Mouse (Mus musculus): ENCODE data around the gene Abtb2. TPM values are rescaled to one million over a fixed set of nuclear protein-coding genes. Genes with fewer than 3 reads are reported as not detected.

The Abtb2 gene
- polyA plus RNA-seq, 1 experiment = 2.2 TPM

DNA sequence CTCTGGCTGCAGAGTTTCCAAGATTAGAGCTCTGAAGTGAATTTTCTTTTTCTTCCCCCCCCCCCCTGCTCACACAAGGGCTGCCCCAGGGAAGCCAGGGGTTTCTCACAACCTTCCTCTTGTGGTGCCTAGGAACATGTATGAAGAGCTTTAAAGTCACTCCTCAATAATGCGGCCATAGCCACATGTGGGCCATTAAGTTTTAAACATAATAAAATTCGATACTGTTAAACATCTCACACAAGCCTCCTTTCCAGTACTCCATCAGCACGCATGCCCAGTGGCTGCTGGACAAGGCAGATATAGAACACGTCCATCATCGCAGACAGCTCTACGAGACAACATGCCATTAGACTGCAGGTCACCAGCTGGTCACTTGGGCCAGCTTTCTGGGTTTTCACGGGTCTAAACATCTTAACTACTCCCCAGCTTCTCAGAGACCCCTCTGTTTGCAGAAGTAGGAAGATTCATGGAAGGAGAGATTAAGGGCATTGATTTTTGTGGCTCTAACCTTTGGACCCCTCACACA, 15.3 kb downstream of the Abtb2 start:
- 61% methylated on average over 7 of the region's 7 CpGs for WGBS
- no peak for DNase-seq (ENCODE audit: low read depth, low spot score)

DNA sequence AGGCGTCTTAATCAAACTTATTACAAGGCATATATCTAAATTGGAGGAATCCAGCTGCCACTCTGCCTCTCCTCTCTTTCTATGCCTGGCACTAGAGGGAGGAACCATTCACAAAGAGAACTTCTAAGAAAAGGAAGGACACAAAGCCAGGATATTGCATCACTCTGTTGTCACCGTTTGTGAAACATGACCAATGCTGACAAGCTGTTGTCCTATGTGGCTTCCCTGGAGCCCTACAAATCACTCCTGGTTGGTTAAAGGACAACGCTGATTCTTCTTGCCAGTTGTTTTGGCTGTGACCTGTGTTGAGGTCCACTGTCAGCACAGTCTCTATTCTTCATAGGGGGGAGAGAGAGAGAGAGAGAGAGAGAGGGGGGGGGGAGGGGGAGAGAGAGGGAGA, 17.2 kb downstream of the Abtb2 start:
- 55% methylated on average over 3 of the region's 3 CpGs for WGBS
- DNase-seq (ENCODE audit: low read depth, low spot score) = no peak

DNA sequence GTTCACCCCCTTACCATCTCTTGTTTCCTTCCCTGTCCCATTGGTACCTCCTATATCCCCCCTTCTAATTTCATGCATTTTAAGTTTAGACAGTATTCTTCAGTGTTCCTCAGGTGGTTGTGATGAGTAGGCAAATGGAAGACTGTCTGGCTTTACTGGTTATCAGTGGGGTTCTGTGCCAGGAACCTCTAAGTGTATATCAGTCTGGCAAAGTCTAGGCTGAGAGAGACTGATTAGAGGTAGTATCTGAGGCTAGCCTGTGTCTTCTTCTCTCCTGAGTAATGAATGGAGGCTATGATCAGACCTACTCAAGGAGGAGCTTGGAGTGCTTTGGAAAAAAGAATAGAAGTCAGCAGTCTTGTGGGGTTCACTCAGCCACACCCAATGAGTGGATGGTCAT, 18.0 kb downstream of the Abtb2 start:
- no peak for DNase-seq (ENCODE audit: low read depth, low spot score)

DNA sequence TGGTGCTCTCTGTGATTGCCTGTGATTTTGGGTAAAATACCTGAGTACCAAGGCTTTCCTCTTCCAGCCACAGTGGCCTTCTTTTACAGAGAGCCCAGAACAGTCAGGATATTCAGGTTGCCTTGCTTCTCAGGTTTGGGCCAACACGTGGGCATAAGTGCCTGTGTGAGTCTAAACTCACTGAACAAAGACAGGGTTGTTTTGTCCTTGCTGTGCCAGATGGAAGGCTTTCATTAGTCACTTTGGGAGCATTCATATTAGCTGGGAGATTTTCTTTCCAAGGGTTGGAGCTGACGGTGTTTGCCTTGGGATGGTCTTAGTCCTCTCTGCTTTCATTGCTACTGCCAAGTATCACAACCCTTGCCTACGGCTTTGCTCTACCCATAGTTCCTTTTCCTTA, 20.3 kb downstream of the Abtb2 start:
- DNase-seq (ENCODE audit: low read depth, low spot score) = no peak
- WGBS = 84% methylated on average over 3 of the region's 3 CpGs

DNA sequence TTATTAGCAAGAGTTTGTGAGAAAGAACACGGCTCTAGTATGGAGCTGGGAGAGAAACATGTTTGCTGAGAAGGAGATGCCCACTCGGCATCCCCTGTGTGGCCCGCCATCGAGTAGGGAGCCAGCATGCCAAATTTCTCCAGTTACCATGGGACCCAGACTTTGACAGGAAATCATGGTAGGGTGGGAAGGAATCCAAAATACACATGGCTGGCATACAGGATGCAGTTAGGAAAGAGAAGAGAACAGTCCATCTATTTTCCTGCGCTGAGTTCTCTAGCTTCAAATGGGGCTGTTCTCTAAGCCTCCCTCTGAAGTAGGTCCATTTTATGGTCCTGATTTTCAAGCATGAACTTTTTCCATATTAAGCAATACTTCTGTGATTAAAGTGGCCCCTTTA, 22.7 kb downstream of the Abtb2 start:
- WGBS = 50% methylated on average over 5 of the region's 5 CpGs
- no peak for DNase-seq (ENCODE audit: low read depth, low spot score)

DNA sequence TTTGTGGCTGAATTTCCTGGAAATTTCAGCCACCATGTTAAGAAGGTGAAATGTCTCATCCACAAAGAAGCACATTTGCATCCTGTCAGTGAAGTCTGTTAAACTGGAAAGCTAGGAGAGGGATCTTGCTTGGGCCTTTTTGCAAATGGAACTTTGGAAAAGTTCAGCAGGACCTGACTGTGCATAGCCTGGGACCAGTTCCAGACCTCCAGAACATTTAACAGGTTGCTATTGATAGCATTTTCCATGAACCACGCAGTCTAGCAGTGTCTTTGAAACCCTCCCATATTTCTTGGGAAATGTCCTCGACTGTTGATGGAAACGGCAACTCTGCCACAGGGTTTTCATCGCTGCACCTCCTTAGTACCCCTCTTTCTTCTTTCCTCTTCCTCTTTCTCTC, 23.3 kb downstream of the Abtb2 start:
- no peak for DNase-seq (ENCODE audit: low read depth, low spot score)
- WGBS = 75% methylated on average over 4 of the region's 4 CpGs

DNA sequence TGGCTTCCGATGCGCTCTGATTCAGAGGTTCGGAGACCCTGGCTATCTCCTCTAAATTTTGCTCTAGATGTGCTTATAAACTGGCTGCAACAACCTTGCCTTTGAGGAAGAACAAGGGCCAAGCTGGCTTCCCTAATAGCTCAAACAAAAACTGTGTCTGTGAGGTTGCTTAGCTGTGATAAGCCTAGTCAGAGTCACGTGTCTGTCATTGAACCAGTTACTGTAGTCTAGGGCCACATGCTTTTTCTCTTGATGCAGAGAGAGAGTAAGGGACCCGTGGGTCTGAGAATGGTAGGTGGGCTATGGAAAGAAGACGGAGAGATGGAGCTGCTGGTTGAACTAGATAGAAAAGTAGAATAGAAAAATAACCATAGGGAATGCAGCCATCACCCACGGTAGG, 24.5 kb downstream of the Abtb2 start:
- WGBS = 87% methylated on average over 7 of the region's 7 CpGs
- no peak for DNase-seq (ENCODE audit: low read depth, low spot score)

DNA sequence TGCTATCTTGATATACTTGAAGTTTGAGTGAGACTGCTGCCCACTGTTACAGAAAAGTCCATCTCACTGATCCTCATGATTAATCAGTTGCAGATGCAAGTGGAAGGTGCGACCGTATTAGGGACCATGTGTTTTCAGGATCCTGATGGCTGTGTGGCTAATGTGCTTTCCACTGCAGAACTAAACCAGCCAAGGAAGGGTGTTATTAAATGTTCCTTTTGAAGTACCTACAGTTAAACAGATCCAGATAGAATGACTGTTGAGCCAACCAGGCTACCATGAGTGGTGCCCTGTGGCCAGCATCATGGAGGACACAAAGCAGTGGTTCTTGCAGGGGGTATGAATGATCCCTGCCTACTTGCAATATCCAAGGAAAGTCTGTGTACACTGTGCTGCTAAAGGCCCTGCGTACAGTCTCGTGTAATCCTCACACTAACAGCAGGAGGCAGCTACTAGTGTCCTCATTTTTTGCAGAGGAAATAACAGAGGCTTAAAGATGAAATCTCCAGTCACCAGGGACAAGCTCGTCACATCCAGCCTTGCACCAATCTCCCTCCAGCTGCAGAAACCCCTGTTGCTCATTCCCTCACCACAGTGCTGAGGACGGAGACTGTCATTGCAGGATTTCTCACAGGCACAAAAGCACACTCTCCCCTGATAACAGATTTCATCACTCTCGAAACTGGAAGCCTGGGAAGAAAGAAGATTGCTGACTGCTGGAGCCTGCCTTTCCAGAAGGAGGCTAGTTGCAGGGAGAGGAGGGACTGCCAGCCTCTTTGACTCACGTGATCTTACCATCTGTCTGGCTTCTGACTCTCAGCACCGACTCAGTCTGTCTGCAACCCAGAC, 25.9 kb downstream of the Abtb2 start:
- no peak for DNase-seq (ENCODE audit: low read depth, low spot score)
- 65% methylated on average over 9 of the region's 9 CpGs for WGBS

DNA sequence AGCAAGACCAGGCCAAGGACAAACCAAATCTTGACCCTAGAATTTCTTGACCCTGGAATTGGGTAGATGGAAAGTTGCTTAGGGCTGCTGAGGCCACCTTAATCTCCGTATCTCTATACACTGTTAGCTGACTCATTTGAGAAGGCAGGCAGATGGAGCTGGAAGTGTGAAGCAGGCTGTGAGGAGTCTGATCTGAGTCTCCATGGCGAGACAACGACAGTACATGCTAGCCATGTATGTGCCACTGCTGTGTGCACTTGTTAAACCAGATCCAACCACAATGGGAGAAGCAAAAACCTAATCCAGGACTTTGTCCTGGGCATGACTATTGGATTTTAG, 26.4 kb downstream of the Abtb2 start:
- 82% methylated on average over 3 of the region's 3 CpGs for WGBS
- DNase-seq (ENCODE audit: low read depth, low spot score) = no peak

DNA sequence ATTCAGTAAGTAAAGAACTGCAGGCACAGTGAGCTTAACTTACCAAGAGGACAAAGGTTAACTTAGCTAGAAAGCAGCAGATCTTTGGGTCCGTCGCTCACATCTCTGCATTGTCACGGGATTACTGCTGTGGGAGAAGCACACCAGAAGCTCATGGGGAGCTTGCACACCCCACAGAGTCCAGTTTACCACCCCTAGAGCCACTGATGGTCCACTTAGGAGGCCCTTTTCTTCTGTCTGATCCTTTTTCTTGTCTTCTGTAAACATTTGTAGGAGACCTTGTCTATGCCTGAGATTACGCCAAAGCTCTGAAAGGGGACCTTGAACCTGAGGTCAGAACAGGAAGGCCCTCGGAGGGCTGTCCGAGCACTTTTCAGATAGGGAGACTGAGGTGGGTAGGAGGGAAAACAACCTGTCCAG, 28.5 kb downstream of the Abtb2 start:
- 56% methylated on average over 6 of the region's 6 CpGs for WGBS
- DNase-seq (ENCODE audit: low read depth, low spot score) = no peak

DNA sequence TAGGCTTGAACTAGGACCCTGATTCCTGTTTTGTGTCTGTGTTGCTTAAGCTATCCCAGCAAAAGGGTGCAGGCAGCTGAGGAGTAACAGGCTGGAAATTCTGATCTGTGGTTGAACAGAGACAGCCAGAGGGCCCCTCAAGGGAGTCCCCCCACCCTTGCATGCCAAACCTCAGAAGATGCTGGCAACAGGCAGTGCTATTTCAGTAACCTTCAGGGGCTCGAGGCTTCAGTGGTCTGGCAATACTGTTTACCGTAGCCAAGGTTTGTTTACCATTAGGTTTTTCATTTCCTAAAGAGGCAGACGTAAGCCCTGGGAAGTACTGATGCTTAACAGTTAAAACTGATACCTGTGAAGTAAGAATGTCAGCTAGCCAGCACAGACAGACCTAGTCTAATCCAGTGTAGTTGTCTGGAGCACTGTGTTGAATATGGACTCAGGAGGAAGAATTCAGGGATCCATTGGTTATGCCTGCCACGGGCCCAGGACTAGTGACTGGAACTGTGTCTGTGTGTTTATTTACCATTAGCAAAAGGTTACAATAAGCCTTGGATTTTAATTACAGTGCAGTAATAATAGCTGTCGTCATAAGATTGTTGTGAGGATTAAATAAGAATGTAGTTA, 29.0 kb downstream of the Abtb2 start:
- WGBS = 62% methylated on average over 5 of the region's 5 CpGs
- DNase-seq (ENCODE audit: low read depth, low spot score) = no peak

DNA sequence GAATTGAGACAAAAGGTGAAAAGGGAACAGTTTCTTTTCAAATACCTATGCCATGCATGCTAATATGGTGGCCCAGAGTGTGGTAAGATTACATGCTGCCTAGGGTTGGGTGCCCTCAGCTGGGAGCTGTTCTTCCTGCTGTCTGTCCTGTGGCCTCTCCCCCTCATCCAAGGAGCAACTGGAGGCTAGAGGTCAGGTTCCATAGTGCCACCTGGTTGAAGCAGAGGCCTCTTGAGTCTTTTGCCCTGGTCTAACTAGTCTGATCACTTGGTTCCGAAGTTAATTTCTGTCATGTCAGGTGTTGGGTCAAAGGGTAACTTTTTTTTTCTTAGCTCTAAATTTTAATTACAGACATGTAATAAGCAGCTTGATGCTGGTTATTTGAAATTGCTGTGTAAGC, 33.2 kb downstream of the Abtb2 start:
- no peak for DNase-seq (ENCODE audit: low read depth, low spot score)
- WGBS = 39% methylated on average over 1 of the region's 1 CpGs

DNA sequence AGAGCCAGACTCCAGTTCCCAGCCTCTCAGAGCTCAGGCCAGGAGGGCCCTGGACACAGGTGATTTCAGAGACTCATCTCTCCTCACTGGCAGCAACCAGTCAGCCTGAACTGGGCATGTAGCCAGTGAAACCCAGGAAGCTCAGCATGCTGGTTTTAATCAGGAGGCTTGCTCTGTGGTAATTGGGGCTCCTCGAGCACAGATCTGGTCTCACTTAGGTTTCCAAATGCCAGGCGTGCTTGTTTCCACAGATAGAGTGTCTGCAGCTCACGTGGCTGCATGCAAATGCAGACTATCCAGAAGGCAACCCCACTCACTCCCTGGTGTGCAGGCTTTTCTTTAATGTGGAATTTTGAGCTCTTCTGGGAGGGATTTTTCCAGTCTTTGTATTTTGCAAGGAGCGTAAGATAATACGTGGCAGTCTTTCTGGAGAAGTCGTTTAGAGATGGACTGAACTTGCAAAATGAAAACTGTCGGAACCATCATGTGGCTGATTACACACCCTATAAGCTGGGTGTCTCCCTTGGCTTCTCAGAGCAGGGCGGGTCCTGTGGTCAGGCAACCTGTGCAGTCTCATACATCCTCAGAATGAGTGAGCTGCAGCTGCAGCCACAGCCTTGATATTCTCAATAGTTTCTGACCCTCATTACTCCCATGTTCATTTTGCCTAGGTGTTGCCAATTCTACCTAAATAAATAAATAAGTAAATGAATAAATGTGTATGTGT, 34.2 kb downstream of the Abtb2 start:
- no peak for DNase-seq (ENCODE audit: low read depth, low spot score)
- WGBS = 52% methylated on average over 8 of the region's 8 CpGs

DNA sequence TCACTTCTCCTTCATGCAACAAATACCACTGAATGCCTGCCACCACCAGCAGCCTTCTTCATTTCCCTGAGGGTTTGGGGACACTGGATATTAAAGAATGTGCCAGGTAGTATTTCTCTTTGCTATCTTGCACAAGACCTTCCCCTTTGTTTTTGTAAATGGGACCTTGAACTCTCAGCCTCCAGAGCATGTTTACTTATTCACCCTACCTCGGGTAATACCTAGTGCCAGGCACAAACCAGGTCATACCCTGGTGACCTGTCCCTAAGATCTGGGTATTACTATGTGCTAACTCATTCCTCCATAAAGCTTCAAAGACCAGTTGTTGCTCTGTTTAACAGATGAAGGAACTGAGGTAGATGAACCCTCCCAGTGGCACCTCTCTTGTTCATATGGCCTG, 35.0 kb downstream of the Abtb2 start:
- 20% methylated on average over 1 of the region's 1 CpGs for WGBS
- DNase-seq (ENCODE audit: low read depth, low spot score) = no peak

DNA sequence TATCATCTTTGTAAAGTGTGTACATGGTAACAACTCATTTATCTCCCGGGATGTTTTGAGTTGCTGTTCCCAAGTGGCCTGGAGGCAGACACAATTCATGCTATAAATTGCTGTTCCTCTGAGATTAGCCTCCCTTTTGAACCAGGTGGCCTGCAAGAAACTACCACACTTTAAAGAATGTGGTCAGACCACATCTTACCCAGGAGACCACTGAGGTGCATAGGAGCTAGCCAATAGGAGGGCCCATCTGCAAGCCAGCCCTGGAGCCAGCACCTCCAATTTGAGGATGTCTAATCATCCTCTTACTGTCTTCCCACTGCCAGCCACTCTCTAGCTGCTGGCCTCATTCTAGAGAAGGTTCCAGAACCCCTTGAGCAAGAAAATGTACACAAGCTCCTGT, 35.4 kb downstream of the Abtb2 start:
- DNase-seq (ENCODE audit: low read depth, low spot score) = no peak
- 72% methylated on average over 1 of the region's 1 CpGs for WGBS

DNA sequence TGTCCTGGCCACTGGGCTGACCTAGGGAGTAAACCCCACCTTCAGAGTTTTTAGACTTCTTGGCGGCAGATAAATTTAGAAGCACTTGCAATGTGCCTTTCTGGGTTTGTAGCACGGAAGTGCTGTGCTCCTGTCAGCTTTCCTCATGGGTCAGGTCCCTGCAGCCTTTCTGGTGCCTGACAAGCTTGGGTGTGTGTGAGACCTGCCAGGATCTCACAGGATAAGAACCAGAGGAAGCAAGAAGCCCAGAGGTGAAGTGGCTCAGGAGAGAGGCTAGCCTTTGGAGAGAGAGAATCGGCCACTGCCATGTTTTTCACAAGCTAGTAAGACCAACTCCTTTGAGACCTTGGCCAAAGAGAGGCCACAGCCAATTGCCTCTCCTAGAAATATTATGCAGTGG, 37.1 kb downstream of the Abtb2 start:
- DNase-seq (ENCODE audit: low read depth, low spot score) = no peak
- 87% methylated on average over 3 of the region's 3 CpGs for WGBS

DNA sequence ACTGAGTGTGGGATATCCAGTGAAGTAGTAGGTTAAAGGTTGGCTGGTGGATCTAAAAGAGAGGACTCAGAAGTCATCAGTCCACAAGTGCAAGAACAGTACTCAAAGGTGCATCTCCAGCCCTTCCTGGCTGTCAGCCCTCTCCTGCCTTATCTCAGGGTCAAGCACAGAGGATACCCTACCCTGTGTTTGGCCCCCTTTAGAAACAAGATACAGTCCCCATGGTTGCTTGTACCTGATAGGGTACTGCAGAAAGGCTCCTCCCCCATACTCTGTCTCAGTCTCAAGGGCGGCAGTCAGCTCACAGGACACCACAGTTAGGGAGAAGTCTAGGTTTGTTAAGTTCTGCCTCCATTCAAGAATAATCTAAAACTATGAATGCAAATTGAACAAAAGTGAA, 37.8 kb downstream of the Abtb2 start:
- 60% methylated on average over 1 of the region's 1 CpGs for WGBS
- no peak for DNase-seq (ENCODE audit: low read depth, low spot score)

DNA sequence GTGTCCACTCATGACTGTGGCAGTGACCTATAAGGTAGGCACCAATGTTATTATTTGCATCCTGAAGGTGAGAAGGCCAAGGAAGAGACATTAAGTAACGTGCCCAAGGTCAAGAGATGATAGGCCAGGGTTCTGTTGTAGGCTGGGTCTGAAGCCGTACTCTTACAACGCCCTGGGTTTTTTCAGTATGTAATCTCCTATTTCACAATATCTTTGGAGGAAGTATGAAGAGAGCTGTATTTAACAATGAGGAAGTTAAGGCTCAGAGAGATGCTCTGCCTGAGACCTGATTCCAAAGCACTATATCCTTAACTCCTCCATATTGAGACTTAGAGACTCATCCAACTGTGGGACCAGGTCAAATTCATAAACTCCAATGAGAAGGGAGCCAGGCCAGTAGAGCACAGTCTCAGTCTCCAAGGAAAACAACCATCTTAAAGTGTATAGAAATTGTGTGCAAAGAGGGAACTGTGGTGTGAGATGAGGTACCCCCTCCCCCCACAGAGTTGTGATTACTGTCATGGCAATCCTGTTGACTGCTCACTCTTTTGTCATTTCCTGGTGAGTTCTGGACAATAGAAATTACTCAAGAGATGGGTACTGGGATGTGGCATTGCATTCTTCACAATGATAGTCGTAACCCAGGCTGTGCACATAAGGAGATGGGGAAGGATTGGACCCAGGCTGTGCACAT, 39.8 kb downstream of the Abtb2 start:
- 68% methylated on average over 4 of the region's 4 CpGs for WGBS
- no peak for DNase-seq (ENCODE audit: low read depth, low spot score)

DNA sequence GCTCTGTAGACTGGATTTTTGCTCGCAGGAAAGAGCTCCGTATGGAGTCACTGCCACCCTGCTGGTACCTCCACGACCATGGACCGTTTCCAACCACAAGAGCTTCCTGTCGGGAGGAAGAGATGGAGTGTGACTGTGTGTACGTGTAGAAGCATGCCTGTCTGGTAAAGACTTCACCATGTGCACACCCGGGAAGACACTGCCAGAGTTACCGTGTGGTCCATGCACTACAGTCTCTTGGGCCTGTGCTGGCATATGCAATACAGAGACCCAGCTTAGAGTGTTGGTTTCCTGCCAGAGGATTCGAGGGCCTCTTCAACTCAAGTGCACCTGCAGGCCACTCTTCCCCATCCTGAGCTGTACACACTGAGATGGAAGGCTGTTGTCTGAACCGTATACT, 41.8 kb downstream of the Abtb2 start:
- WGBS = 80% methylated on average over 10 of the region's 10 CpGs
- no peak for DNase-seq (ENCODE audit: low read depth, low spot score)

DNA sequence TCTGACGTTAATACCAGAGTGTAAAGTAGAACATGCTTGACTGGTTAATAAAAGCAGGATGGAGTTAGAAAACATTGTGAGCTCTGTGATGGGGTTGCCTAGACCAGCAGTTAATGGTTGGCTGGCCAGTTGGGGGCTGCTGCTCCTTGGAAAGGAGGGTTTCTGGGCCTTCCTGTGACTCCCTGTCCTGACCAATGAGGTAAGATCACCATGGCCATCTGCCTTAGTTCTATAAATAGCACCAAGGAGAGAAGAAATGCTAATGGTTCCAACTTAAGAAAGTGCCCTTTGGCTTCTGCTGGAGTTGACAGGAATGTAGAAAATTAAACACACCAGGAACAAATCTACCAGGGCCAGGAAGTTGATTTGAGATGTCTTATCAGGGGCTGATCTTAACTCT, 42.8 kb downstream of the Abtb2 start:
- 58% methylated on average over 1 of the region's 1 CpGs for whole genome bisulfite sequencing
- DNase-seq (ENCODE audit: low read depth, low spot score) = no peak

All from large intestine, adult 2 months (tissue).